Mouse (Mus musculus) lung, postnatal 0 days (tissue): ENCODE data around the gene Ndufv3. TPM values are rescaled to one million over a fixed set of nuclear protein-coding genes. Genes with fewer than 3 reads are reported as not detected.

ENCODE experiments used
- ATAC-seq: fragments of 200-750 bp; cut with Nextera tagmentation; 2 replicates; pipeline ENCODE4 v1.8.0; 2017; ENCODE audit warnings: moderate library complexity
- DNase-seq: peaks from one replicate; pipeline ENCODE4 v3.0.0-alpha.2; 2016; ENCODE audit warnings: low spot score
- H3K27ac ChIP-seq: fragments of 300-500 bp; sonication (generic); 2 replicates; pipeline ENCODE4 v1.5.1; 2014; ENCODE audit warnings: antibody characterized with exemption, mild to moderate bottlenecking, low read length, mixed read lengths
- H3K27me3 ChIP-seq: fragments of 300-500 bp; sonication (generic); replicated peaks from 2 replicates; pipeline ENCODE4 v1.6.1; 2014; ENCODE audit warnings: low read length, mixed read lengths; ENCODE audit not compliant: insufficient read depth
- H3K36me3 ChIP-seq: fragments of 300-500 bp; sonication (generic); 2 replicates; pipeline ENCODE4 v1.6.1; 2014; ENCODE audit warnings: low read length, mixed read lengths; ENCODE audit not compliant: insufficient read depth
- H3K4me1 ChIP-seq: fragments of 300-500 bp; sonication (generic); 2 replicates; pipeline ENCODE4 v1.6.1; 2014; ENCODE audit warnings: antibody characterized with exemption, low read depth, low read length, mixed read lengths; ENCODE audit not compliant: insufficient read depth
- H3K4me2 ChIP-seq: fragments of 300-500 bp; sonication (generic); replicated peaks from 2 replicates; pipeline ENCODE4 v1.6.1; 2014; ENCODE audit warnings: low read depth, mild to moderate bottlenecking, low read length, moderate library complexity, mixed read lengths
- H3K4me3 ChIP-seq: fragments of 300-500 bp; sonication (generic); 2 replicates; pipeline ENCODE4 v1.5.1; 2014; ENCODE audit warnings: low read depth, low read length
- H3K9ac ChIP-seq: fragments of 300-500 bp; sonication (generic); replicated peaks from 2 replicates; pipeline ENCODE4 v1.6.1; 2014; ENCODE audit warnings: low read depth, mild to moderate bottlenecking
- H3K9me3 ChIP-seq: fragments of 300-500 bp; sonication (generic); 2 replicates; pipeline ENCODE4 v1.6.1; 2016; ENCODE audit warnings: low read length, mixed read lengths
- CTCF ChIP-seq: IDR thresholded peaks from 2 replicates; pipeline ENCODE4 v1.5.1; 2016; ENCODE audit warnings: antibody characterized with exemption, mild to moderate bottlenecking
- EP300 ChIP-seq: IDR thresholded peaks from 2 replicates; pipeline ENCODE4 v1.6.1; 2016; ENCODE audit warnings: antibody characterized with exemption, mild to moderate bottlenecking, control low read depth
- WGBS: fragments of 180-500 bp; shearing (Covaris S2); extraction: QIAGEN DNeasy Blood & Tissue Kit; methylation state at CpG from one replicate; pipeline ENCODE4 v1.1.7; 2014; 5-methylcytosine and 5-hydroxymethylcytosine counted together
- polyA plus RNA-seq: library from polyadenylated mRNA; unstranded; fragments of >200 nt; fragmentation: Nextera tagmentation; extraction: Ambion mirVana; gene quantifications from 2 replicates; pipeline ENCODE4 v1.2.1, GENCODE M21; 2015

Ndufv3 gene
- polyA plus RNA-seq, 1 experiment from 2014 or later = 233 TPM

- H3K9ac ChIP-seq = no peak overlapping the region
- no peak overlapping the region for H3K4me2 ChIP-seq
- 74% methylated on average over 10 of the region's 10 CpGs for WGBS
- TF ChIP-seq CTCF = no peak
- no peak for TF ChIP-seq EP300
- no peaks in the 10 kb centered on the region for H3K9me3 ChIP-seq
- DNase-seq (no peak), ATAC-seq (peak; percentile 42)
- H3K36me3 ChIP-seq = no peaks in the 10 kb centered on the region
- peaks cover 8% of the 10 kb centered on the region; the same call in 1 of the 2 replicates for H3K4me1 ChIP-seq
- no peaks in the 10 kb centered on the region for H3K27me3 ChIP-seq
- H3K27ac ChIP-seq = no peak overlapping the region
- no peak overlapping the region for H3K4me3 ChIP-seq
Measured at GRCm38 (mm10) chr17:31557947-31558542, 38.1 kb downstream of the Ndufv3 start.

GRCm38 (mm10) chr17:31559021-31559789, 39.3 kb downstream of the Ndufv3 start:
- Histone ChIP-seq H3K4me1 (peaks cover 13% of the 10 kb centered on the region; the same call in 1 of the 2 replicates), H3K9me3 (no peaks in the 10 kb centered on the region), H3K36me3 (no peaks in the 10 kb centered on the region), H3K27ac (no peak overlapping the region), H3K4me2 (no peak overlapping the region), H3K9ac (no peak overlapping the region), H3K27me3 (no peaks in the 10 kb centered on the region), H3K4me3 (no peak overlapping the region)
- 80% methylated on average over 11 of the region's 11 CpGs for WGBS
- TF ChIP-seq EP300 (no peak), CTCF (no peak)
- DNase-seq = no peak
- no peak for ATAC-seq

- H3K27me3 ChIP-seq = no peaks in the 10 kb centered on the region
- no peaks in the 10 kb centered on the region for H3K36me3 ChIP-seq
- no peak for ATAC-seq
- WGBS = 11% methylated on average over 12 of the region's 12 CpGs
- H3K4me3 ChIP-seq = peak overlapping the region; percentile 43
- H3K27ac ChIP-seq = peak overlapping the region; percentile 83
- H3K4me1 ChIP-seq = peaks cover 19% of the 10 kb centered on the region; the same call in 1 of the 2 replicates
- peak overlapping the region; percentile 39 for H3K9ac ChIP-seq
- no peaks in the 10 kb centered on the region for H3K9me3 ChIP-seq
- DNase-seq = peak; percentile 44
- TF ChIP-seq EP300 (no peak), CTCF (no peak)
- peak overlapping the region; percentile 62 for H3K4me2 ChIP-seq
Measured at GRCm38 (mm10) chr17:31563632-31564014, 43.7 kb downstream of the Ndufv3 start.

GRCm38 (mm10) chr17:31564015-31564857, 44.3 kb downstream of the Ndufv3 start, which contains the start of gene Pknox1:
TSS of gene Pknox1 (plus strand) at chr17:31564734.
- H3K4me3 ChIP-seq = peak within 1 kb of the TSS; percentile 91
- peaks cover 19% of the 10 kb centered on the region; the same call in 1 of the 2 replicates for H3K4me1 ChIP-seq
- DNase-seq (peak; percentile 100), ATAC-seq (peak; percentile 95)
- H3K9ac ChIP-seq = peak within 1 kb of the TSS; percentile 86
- TF ChIP-seq CTCF (no peak; the same call in 1 of the 2 replicates), EP300 (peak; percentile 41; the same call in 1 of the 2 replicates)
- 3% methylated on average over 35 of the region's 72 CpGs for WGBS
- H3K36me3 ChIP-seq = no peaks in the 10 kb centered on the region
- H3K27ac ChIP-seq = peak within 1 kb of the TSS; percentile 99
- H3K9me3 ChIP-seq = no peaks in the 10 kb centered on the region
- H3K27me3 ChIP-seq = no peaks in the 10 kb centered on the region
- H3K4me2 ChIP-seq = peak within 1 kb of the TSS; percentile 87

- no peak for ATAC-seq
- WGBS = 4% methylated on average over 10 of the region's 44 CpGs
Measured at GRCm38 (mm10) chr17:31564858-31565140, 44.9 kb downstream of the Ndufv3 start.

More at GRCm38 (mm10) chr17:31564858-31565140, 44.9 kb downstream of the Ndufv3 start:
- Histone ChIP-seq H3K4me1 (peaks cover 19% of the 10 kb centered on the region; the same call in 1 of the 2 replicates), H3K27me3 (no peaks in the 10 kb centered on the region), H3K27ac (peak overlapping the region; percentile 99), H3K4me2 (peak overlapping the region; percentile 87), H3K9me3 (no peaks in the 10 kb centered on the region), H3K9ac (peak overlapping the region; percentile 86), H3K36me3 (no peaks in the 10 kb centered on the region), H3K4me3 (peak overlapping the region; percentile 91)
- no peak for TF ChIP-seq EP300
- TF ChIP-seq CTCF = no peak
- DNase-seq = no peak
